Mouse (Mus musculus): ENCODE data around the gene Nexn. TPM values are rescaled to one million over a fixed set of nuclear protein-coding genes. Genes with fewer than 3 reads are reported as not detected.
"Not testable (repeated sequence)": the region's sequence is repeated elsewhere in the genome, so short reads cannot be mapped to it uniquely, and the experiment has no call there.

Gene Nexn
- polyA plus RNA-seq, 1 experiment from 2014 or later = 37.5 TPM

DNA sequence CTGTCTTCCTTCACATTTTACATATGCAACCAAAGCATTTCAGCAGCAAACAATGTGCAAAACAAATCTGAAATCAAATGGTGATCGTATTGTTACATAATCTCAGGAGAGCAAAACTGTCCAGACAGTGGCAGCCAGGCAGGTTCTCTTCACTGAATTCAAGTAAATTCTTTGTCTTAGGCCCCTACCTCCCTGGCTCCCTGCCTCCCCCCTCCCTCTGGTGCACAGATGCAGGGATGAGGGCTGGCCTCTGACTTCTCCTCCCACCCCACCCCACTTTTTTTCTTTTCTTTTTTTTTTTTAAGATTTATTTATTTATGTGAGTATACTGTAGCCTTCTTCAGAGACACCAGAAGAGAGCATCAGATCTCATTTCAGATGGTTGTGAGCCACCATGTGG, 5.8 kb downstream of the Nexn start:
- H3K9ac ChIP-seq = no peak overlapping the region

DNA sequence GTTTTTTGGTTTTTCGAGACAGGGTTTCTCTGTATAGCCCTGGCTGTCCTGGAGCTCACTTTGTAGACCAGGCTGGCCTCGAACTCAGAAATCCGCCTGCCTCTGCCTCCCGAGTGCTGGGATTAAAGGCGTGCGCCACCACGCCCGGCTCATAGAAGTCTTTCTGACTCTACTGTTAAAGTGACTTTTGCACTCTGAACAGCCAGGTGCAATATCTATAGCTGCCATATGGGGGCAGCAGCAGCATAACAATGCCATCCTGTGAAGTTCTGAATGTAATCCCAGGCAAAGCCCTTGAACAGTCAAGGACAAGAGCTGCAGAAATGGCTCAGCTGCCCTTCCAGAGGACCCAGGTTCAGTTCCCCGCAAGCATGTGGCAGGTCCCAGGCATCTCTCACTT, 6.7 kb downstream of the Nexn start:
- 47% methylated on average over 8 of the region's 9 CpGs for WGBS
- not testable (repeated sequence) for H3K27me3 ChIP-seq (replicated peaks); H3K4me2 ChIP-seq; H3K9ac ChIP-seq; H3K36me3 ChIP-seq; H3K4me1 ChIP-seq; H3K27ac ChIP-seq; H3K9me3 ChIP-seq; H3K4me3 ChIP-seq (replicated peaks)
- ATAC-seq (ENCODE audit: insufficient read depth, low FRiP score, low read depth) = peak; percentile 48; the same call in 1 of the 2 replicates

More for the DNA sequence above, 5.8 kb downstream of the Nexn start:
- H3K27me3 ChIP-seq (replicated peaks) = no peaks in the 10 kb centered on the region
- no peaks in the 10 kb centered on the region for H3K9me3 ChIP-seq
- H3K4me3 ChIP-seq (replicated peaks) = no peak overlapping the region
- no peaks in the 10 kb centered on the region for H3K36me3 ChIP-seq
- ATAC-seq (ENCODE audit: insufficient read depth, low FRiP score, low read depth) = no peak
- no peak overlapping the region for H3K27ac ChIP-seq
- H3K4me2 ChIP-seq = no peak overlapping the region
- H3K4me1 ChIP-seq = 0 out of 2 replicates have a peak, but pooled peaks cover 5% of the 10 kb centered on the region
- WGBS = 93% methylated on average over 1 of the region's 1 CpGs

DNA sequence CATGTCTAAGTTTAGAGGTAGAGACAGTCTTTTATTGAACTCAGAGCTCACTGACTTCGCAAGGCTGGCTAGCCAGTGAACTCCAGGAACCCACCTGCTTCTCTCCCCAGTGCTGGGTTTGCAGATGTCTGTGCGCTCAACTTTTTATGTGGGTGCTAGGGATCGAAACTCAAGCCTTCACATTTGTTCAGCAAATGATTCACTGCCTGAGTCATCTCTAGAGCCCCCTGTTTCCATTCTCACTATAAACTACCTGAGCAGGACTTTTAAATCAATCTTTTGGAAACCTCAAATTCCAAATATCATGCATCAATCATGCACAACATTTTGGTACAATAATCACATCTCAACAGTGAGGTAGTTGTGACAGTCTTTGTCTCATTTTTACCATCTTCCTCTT, 8.6 kb downstream of the Nexn start:
- Histone ChIP-seq H3K27me3 (replicated peaks) (no peaks in the 10 kb centered on the region), H3K9me3 (no peaks in the 10 kb centered on the region), H3K9ac (no peak overlapping the region), H3K4me3 (replicated peaks) (no peak overlapping the region), H3K27ac (no peak overlapping the region), H3K4me2 (no peak overlapping the region), H3K36me3 (no peaks in the 10 kb centered on the region), H3K4me1 (0 out of 2 replicates have a peak, but pooled peaks cover 5% of the 10 kb centered on the region)
- no peak for ATAC-seq (ENCODE audit: insufficient read depth, low FRiP score, low read depth)
- 81% methylated on average over 3 of the region's 3 CpGs for WGBS

GRCm38 (mm10) chr3:152250487-152250886, 15.7 kb downstream of the Nexn start:
- no peak overlapping the region for H3K9ac ChIP-seq

DNA sequence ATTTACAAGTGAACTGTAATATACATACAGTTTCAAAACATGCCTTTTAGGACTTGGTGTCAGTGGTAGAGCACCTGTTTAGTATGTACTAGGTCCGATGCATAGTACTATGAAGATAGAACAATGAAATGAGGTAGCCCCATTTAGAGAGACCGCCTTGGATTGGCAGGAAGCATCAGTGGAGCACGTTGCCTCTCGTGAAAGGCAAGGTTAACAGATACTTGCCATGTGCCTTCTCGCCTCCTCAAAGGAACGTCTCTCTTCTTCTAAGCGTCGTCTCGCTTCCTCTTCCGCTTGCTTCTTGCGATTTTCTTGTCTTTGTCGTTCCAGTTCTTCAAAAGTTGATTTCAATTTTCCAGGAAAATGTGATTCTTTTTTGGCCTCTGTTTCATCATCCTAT, 18.4 kb downstream of the Nexn start:
- 85% methylated on average over 12 of the region's 12 CpGs for WGBS
- H3K27me3 ChIP-seq (replicated peaks) = no peaks in the 10 kb centered on the region
- H3K36me3 ChIP-seq = no peaks in the 10 kb centered on the region
- H3K9me3 ChIP-seq = no peaks in the 10 kb centered on the region
- H3K9ac ChIP-seq = no peak overlapping the region
- ATAC-seq (ENCODE audit: insufficient read depth, low FRiP score, low read depth) = no peak
- no peak overlapping the region for H3K4me2 ChIP-seq
- H3K4me3 ChIP-seq (replicated peaks) = no peak overlapping the region
- H3K27ac ChIP-seq = no peak overlapping the region
- H3K4me1 ChIP-seq = no peaks in the 10 kb centered on the region

More at GRCm38 (mm10) chr3:152250487-152250886, 15.7 kb downstream of the Nexn start:
- WGBS = 82% methylated on average over 1 of the region's 1 CpGs
- Histone ChIP-seq H3K4me3 (replicated peaks) (no peak overlapping the region), H3K27ac (no peak overlapping the region), H3K4me2 (no peak overlapping the region), H3K27me3 (replicated peaks) (no peaks in the 10 kb centered on the region), H3K9me3 (no peaks in the 10 kb centered on the region), H3K4me1 (no peaks in the 10 kb centered on the region), H3K36me3 (no peaks in the 10 kb centered on the region)
- no peak for ATAC-seq (ENCODE audit: insufficient read depth, low FRiP score, low read depth)

DNA sequence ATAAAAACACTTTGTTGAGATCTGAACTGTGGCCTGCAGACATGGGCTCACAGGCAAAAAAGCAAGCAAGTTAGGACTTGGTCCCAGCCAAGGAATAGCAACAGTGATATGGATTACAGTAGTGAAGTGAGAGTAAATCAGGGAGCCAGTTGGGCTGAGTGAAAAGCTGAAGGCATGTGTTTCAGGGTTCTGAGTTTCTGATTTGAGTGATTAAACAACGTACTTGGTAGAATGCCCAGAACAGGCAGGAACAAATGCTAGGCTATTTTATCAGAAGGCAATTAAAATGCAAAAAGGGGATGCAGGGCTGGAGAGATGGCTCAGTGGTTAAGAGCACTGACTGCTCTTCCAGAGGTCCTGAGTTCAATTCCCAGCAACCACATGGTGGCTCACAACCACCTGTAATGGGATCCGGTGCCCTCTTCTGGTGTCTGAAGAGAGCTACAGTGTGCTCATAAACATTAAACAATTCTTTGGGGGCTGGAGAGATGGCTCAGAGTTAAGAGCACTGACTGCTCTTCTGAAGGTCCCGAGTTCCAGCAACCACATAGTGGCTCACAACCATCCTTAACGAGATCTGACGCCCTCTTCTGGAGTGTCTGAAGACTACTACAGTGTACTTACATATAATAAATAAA, 20.8 kb downstream of the Nexn start:
- no peak for ATAC-seq (ENCODE audit: insufficient read depth, low FRiP score, low read depth)
- Histone ChIP-seq H3K4me3 (replicated peaks) (no peak overlapping the region), H3K9ac (no peak overlapping the region), H3K4me1 (no peaks in the 10 kb centered on the region), H3K27ac (no peak overlapping the region), H3K36me3 (no peaks in the 10 kb centered on the region), H3K4me2 (no peak overlapping the region), H3K27me3 (replicated peaks) (no peaks in the 10 kb centered on the region), H3K9me3 (no peaks in the 10 kb centered on the region)
- WGBS = 75% methylated on average over 5 of the region's 5 CpGs

DNA sequence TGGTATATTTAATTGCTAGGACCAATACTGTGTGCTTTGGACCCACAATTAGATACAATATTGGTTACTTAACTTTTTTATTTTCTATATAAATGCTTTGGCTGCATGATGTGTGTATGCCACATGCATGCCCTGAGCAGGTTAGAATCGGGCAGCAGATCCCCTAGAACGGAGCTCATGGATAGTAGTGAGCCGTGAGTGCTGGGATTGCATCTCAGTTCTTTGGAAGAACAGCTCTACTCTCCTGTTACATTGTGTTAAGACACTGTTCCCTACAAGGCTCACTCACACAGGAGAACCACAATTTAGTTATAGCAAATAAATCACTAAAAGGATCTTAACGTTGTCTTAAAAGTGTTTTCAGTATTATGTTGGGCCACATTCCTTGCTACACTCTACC, 22.8 kb downstream of the Nexn start:
- Histone ChIP-seq H3K27me3 (replicated peaks) (no peaks in the 10 kb centered on the region), H3K4me1 (no peaks in the 10 kb centered on the region), H3K4me3 (replicated peaks) (no peak overlapping the region), H3K36me3 (no peaks in the 10 kb centered on the region), H3K9ac (no peak overlapping the region), H3K4me2 (no peak overlapping the region), H3K27ac (no peak overlapping the region), H3K9me3 (no peaks in the 10 kb centered on the region)
- WGBS = 71% methylated on average over 4 of the region's 4 CpGs
- no peak for ATAC-seq (ENCODE audit: insufficient read depth, low FRiP score, low read depth)

DNA sequence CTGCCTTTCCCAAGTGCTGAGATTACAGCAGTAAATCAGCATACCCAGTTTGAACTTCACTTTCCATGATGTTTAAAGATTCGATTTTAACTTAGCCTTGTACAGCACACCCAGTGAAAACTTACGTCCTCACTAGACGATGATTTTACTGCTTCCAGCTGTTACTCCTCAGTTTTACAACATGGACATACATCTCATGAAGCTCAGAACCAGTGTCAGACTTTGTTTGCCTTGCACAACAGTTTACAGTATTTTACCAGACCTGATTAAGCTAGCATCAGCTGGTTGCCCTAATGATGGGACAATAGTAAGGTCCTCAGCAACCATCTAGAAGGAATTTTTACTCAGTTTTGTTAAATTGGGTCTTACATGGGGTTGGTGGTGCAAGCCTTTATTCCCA, 25.1 kb downstream of the Nexn start:
- H3K9ac ChIP-seq = no peak overlapping the region
- no peaks in the 10 kb centered on the region for H3K4me1 ChIP-seq
- no peak overlapping the region for H3K4me2 ChIP-seq
- no peaks in the 10 kb centered on the region for H3K27me3 ChIP-seq (replicated peaks)
- peaks cover 8% of the 10 kb centered on the region; the same call in 1 of the 2 replicates for H3K36me3 ChIP-seq
- H3K9me3 ChIP-seq = no peaks in the 10 kb centered on the region
- H3K4me3 ChIP-seq (replicated peaks) = no peak overlapping the region
- no peak for ATAC-seq (ENCODE audit: insufficient read depth, low FRiP score, low read depth)
- no peak overlapping the region for H3K27ac ChIP-seq
- 67% methylated on average over 3 of the region's 3 CpGs for WGBS

DNA sequence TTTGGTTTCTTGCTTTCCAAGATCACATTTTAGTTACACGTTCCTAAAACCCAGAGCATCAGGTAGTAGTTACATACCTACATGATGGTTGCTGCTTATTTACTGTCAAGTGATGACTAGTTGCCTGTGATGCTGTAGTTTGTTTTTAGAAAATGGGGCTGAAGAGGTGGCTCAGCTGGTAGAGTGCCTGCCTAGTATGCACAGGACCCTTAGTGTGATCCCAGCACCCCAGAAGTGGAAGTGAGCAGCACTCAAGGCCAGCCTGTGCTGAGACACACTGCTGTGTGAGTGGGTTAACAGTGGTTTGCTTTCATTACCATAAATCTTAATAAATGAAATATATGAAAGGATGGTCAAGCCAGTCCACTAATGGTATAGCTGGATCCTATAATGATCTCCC, 26.6 kb downstream of the Nexn start:
- H3K27ac ChIP-seq = no peak overlapping the region
- H3K9me3 ChIP-seq = no peaks in the 10 kb centered on the region
- no peaks in the 10 kb centered on the region for H3K27me3 ChIP-seq (replicated peaks)
- H3K4me1 ChIP-seq = no peaks in the 10 kb centered on the region
- H3K36me3 ChIP-seq = peaks cover 8% of the 10 kb centered on the region
- 98% methylated on average over 1 of the region's 1 CpGs for WGBS
- H3K4me2 ChIP-seq = no peak overlapping the region
- H3K9ac ChIP-seq = no peak overlapping the region
- no peak for ATAC-seq (ENCODE audit: insufficient read depth, low FRiP score, low read depth)
- H3K4me3 ChIP-seq (replicated peaks) = no peak overlapping the region

GRCm38 (mm10) chr3:152238836-152239235, 27.3 kb downstream of the Nexn start:
- Histone ChIP-seq H3K36me3 (peaks cover 10% of the 10 kb centered on the region), H3K27me3 (replicated peaks) (no peaks in the 10 kb centered on the region), H3K9me3 (no peaks in the 10 kb centered on the region), H3K9ac (no peak overlapping the region), H3K4me3 (replicated peaks) (no peak overlapping the region), H3K4me1 (no peaks in the 10 kb centered on the region), H3K27ac (no peak overlapping the region), H3K4me2 (no peak overlapping the region)
- 50% methylated on average over 2 of the region's 2 CpGs for WGBS
- peak; percentile 50; the same call in 1 of the 2 replicates for ATAC-seq (ENCODE audit: insufficient read depth, low FRiP score, low read depth)

- WGBS = 86% methylated on average over 1 of the region's 1 CpGs
- H3K36me3 ChIP-seq = peaks cover 18% of the 10 kb centered on the region
- no peak overlapping the region for H3K4me3 ChIP-seq (replicated peaks)
- no peak overlapping the region for H3K27ac ChIP-seq
- H3K4me2 ChIP-seq = no peak overlapping the region
- H3K4me1 ChIP-seq = no peaks in the 10 kb centered on the region
- no peak for ATAC-seq (ENCODE audit: insufficient read depth, low FRiP score, low read depth)
- H3K27me3 ChIP-seq (replicated peaks) = no peaks in the 10 kb centered on the region
- no peak overlapping the region for H3K9ac ChIP-seq
- no peaks in the 10 kb centered on the region for H3K9me3 ChIP-seq
Measured at GRCm38 (mm10) chr3:152235805-152236204, 30.3 kb downstream of the Nexn start.

DNA sequence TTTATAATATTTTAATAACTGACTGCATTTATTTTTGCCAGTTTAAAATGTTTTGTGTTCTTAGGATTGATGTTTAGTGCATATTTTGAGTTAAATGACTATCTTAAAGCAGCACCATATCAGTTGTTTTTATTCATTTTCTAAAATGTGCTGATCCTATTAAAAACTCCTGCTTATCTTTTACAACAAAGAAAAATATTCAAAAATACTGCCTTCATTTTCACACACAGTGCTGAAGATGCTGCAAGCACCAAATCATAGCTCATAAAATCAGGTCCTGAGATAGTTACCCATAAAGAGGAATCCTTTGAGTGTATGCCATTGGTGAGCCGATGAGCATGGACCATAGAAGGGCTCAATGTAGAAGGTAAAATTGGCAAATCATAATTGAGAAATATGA, 30.9 kb downstream of the Nexn start:
- no peak overlapping the region for H3K9ac ChIP-seq
- H3K4me3 ChIP-seq (replicated peaks) = no peak overlapping the region
- no peak overlapping the region for H3K27ac ChIP-seq
- no peak overlapping the region for H3K4me2 ChIP-seq
- no peaks in the 10 kb centered on the region for H3K4me1 ChIP-seq
- H3K36me3 ChIP-seq = peaks cover 18% of the 10 kb centered on the region
- no peaks in the 10 kb centered on the region for H3K9me3 ChIP-seq
- no peaks in the 10 kb centered on the region for H3K27me3 ChIP-seq (replicated peaks)
- no peak for ATAC-seq (ENCODE audit: insufficient read depth, low FRiP score, low read depth)
- WGBS = 95% methylated on average over 1 of the region's 1 CpGs

Measured in stomach, embryonic 15.5 days (tissue).